Mouse (Mus musculus) mouse trophoblast stem cell (cell line): ENCODE measurements around the gene Guca1a.
"Not testable (repeated sequence)": the region's sequence is repeated elsewhere in the genome, so short reads cannot be mapped to it uniquely, and the experiment has no call there.

Experiments
- in situ Hi-C, 2 experiments: fragments of 300-500 bp; cut with MseI, MboI; formaldehyde crosslinking; loops; 2 replicates in 1 of 2; 3 replicates in 1 of 2; pipeline ENCODE4 v1.15.1; 2025

Guca1a gene

DNA sequence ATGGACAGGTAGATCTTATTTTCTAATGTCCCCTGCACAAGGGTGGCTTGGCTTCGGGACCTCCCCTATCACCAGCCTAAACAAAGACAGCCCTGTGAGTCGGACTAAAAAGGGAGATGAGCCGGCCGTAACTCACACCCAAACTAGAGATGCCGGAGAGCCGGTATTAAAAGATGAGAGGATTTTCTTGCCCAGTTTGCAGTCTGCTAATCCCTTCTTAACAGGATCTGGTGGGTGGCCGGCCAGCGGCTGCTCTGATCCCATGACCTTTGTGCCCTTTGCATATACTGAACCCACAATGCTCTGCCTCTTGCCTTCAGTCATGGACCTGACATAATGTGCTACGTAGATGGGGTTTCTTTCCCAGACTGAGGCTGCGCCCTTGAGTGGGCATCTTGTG, at the start of gene Guca1a:
Gene Guca1a, minus strand, starts transcription at position 134 of the 400 bp plus-strand sequence.
- in situ Hi-C loops: no loop called here

DNA sequence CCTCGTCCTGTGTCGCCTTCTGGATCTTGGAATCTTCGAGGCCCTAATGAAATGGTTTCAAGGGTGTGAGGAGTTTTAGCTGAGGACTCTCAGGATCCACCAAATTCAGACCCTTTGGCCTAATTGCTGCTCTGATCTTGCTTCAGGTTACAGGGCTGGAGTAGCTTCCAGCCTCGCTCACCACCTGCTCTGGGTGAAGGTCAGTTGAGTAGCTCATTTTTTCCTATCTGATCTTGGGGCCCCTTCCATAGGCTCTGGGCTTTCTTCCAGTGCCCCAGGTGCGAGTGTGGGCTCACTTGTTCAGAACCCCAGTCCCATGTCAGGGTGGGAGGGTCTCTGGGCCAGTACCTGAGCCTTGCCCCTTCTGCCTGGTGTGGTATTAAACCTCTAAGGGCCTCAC, 49.0 kb upstream of the Guca1a start:
- in situ Hi-C loops: no loop called here

DNA sequence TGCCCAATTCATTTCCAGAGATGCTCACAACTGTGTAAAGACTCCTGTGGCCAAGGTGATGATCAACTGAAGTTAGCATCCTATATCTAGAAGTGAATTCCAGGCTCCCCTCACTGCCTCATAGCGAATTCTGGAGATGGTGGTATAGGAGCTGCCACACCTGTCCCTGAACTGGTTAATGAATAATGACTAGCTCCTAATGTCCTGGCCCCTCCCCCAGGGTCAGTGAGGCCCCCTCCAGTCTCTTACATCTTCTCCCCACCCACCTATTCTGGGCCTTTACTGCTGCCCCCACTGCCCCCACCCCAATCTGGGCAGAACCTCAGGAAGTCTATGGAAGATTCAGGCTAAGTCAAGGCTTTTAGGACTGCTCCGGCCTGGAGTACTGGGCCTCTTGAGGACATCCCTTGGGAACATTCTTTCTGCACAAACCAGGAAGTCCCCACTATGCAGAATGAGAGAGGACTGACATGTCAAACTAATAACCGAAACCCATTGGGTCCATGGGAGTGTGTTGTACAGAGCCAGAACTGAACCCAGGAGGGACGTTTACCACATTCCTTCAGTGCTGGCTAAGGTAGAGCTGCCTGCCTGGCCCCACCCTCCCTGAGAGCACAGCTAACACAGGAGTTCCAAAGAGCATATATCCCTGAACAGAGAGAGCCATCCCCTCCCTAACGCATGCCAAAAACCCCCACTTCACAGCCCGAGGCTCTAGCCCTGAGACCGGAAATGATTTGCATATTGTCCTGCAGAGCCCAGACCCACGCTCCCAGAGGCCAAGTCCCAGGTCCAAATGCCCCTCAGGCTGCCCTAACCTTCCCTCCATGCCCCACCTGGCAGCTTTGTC, 48.4 kb upstream of the Guca1a start:
- in situ Hi-C loops: no loop called here

DNA sequence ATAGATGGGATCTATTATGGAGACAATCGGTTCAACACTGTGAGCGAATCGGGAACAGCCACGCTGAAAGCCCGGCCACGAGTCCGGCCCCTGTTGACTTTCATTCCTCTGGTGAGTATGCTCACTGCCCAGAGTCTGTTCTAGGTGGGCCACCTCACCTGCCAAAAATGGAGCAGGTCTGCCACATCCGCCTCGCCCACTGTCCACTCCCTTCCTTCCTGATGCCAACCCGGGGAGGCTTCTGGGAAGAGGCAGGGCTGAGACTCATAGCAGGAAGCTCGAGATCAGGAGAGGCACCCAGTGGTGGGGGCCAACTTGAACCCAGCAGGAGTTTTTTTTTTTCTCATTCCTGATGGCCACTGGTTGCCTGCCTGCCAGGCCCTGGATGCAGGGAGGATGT, 46.2 kb upstream of the Guca1a start:
- in situ Hi-C loops: no loop called here

DNA sequence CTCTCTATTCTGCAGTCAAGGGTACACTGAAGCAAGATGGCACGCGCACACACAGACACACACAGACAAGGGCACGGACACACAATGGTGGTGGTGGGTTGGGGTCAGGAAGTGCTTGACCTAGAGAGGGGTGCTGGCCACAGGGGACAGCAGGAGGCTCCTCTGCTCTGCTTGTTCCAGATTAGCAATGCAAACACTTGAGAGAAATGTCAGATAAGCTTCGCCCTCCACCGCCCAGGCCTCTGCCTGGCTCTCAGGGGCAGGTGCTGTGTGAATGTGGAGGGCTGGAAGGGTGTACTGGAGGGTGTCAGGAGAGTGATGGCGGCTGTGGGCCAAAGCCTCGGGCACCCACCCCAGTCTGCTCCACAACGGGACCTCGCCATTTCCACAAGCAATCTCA, 45.6 kb upstream of the Guca1a start:
- in situ Hi-C loops: no loop called here

DNA sequence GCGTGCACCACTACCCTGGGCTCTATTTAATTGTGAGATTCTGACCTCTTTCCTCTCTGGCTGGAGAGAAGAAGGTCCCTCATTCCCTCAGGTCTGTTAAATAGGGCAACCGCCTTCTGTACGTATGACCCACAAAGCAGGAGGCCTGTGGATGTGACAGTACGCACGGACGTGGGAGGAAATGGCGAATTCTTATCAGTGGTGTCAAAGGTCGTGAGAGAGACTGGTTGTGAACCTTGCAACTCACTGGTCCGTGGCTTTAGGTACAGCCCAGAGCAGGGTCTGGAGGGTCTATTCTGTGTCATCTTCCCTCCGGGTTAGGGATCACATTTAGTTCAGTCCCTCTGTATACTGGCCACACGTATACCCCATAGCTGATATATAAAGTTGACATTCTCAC, 45.1 kb upstream of the Guca1a start:
- in situ Hi-C loops: no loop called here

DNA sequence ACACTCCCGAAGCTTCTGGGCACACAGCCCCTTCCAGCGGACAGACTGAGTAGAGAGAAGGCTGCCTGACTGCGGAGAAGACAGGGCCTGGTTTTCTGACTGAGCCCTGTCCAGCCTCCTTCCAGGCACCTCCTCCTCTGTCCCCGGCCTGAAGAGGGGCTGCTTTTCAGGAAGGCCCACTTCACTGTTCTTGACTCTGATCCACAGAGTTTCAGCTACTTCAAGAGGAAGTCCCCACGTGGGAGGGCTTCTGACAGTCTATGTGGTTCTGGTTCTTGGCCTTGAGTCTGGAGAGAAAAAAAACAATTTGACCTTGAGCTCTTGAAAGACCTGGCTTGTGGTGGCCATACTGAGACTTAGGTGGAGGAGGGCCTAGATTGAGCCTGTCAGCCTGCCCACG, 43.7 kb upstream of the Guca1a start:
- in situ Hi-C loops: no loop called here

DNA sequence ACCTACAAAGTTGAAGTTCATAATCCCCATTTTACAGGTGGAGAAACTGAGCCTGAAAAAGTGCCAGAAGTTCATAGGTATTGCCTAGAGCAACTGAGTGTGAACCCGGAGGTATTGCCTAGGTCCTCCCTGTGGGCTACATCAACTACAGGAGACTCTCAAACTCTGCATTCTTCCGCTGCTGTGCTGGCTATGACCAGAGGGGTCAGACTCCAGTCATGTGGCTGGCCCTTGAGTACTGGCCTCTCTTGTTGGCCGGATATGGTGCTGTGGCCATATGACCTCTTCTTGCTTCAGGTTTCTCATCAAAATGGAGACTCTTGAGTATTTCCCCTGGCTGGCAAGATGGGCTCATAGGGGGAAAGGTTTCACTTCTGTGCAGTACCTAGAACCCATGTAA, 41.9 kb upstream of the Guca1a start:
- in situ Hi-C loops: no loop called here

DNA sequence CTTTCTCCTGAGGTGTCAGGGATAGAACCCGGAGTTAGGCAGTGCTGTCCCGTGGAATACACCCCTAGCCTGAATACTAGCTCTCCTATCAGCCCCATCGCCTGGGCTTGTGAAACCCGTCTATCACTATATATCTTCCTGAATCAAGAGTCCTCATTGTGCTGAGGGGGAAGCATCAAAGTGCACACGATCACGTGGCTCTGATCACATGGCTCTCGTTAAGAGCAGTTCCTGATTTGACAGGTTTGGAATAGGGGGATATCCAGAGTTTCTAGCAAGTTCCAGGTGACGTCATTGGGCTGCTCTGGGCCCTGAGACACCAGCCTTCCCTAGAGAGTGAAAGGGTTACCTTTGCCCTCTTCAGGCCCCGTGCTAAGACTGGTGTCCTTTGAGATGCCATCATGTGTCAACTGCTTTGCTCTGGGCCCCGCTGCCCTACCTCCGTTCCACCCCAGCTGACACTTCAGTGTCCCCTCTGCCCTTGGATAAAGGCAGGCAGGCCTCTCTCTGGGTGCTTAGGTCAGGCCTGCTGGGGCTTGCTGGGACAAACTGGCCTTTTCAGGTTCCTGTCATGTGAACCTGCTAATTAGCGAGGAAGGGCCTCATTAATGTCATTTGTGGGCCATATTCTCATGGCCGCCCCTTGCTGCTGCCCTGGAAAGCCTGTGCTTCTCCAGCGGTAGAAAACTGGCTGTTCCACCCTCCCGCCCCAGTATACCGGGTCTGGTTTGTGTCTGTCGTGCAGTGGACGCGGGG, 41.1 kb upstream of the Guca1a start:
- in situ Hi-C loops: no loop called here

DNA sequence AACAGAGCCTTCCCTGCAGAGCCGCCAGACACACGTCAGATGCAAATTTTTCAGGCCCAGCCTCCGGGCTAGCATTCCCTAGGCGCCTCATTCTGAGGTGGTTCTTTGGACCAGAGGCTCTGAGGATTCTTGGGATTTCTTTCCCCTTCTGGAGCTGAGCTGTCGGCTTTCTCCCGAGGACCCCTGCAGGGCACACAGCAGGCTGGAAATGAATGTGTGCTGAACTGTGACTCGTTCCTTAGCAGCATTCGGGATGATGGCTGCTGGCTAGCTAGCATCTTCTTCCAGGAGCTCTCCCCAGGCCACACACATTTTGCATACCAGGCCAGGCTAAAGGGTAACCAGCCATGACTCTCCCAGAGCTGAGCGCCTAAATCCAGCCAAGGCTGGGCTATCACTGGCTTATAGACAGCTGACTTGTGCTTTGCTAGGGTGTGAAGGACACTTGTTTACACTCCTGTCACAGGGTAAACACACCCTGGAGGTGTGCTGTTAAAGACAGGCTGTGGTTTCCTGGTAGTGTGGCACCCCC, 40.0 kb upstream of the Guca1a start:
- in situ Hi-C loops: no loop called here

DNA sequence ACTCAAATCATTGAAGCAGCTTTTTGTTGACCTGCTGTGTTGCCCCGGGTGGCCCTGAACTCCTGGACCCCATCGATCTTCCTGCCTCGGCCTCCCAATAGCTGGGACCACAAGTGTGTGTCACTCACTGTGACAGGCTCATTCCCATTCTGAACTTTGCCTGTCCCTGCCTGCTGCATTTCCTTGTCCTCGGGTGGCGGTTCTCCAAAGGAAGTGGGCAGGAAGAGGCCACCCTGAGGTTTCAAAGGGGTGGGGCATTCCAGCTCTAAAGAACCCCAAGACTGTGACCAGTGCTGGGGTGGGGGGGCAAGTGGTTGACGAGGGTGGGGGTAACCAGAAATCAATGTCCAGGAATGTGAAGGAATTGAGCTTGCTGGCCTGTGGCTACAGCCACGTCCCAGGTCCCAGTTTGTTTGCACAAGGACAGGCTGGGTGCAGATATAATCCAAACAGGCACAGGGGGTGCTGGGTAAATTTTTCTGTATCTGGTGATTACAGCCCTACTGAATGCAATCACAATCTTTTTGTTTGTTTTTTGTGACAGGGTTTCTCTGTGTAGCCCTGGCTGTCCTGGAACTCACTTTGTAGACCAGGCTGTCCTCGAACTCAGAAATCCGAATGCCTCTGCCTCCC, 39.1 kb upstream of the Guca1a start:
- in situ Hi-C loops: no loop called here

DNA sequence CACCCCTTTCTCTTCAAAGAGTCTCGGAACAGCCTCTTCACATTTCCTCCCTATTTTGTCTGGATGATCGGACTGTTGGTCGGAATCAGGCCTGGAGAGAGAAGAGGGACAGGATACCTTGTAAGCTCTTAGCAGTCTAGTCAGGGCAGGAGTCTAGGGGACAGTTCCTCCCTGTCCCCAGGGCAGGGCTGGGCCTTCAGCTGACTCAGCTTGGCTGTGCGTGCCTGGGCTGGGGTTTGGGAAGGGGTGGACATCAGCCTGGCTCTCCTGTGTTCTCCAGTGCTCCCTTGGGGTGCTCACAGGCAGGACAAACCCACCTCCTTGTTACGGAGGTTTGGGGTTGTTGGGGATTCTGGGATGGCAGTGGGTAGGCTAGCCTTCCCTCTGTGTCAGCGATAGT, 38.2 kb upstream of the Guca1a start:
- in situ Hi-C loops: no loop called here

DNA sequence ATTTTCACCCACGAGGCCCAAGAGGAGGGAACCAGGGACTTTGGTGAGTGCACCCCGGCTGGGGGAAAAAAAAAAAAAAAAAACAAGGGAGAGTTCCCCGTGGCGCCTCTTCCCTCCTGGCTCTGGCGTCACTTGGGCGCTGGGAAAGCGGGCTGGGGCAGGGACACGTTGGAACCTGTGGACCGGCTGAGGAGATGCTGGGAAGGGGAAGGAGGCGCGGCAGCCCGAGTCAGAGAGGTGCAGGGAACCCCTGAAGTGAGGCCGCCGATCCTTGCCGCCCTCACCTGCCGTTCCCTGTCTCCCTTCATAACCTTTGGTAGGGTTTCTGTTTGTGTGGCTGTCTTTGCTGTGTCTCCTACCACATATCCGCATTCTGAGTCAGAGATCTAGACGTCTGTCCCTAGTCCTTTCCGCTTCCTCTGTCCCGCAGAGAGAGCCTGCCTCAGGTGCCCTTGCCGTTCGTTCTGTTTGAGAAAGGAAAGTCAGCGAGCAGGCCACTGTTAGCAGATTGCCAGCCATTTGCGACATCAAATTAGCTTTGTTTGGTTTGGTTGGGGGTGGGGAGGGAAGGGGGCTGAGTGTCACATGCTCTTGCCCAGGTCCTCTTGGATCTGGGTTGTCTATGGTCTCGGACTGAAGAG, 36.6 kb upstream of the Guca1a start, which contains the start of gene 1700001C19Rik:
Gene 1700001C19Rik, minus strand, starts transcription at position 470 of the 641 bp plus-strand sequence.
- in situ Hi-C loops: no loop called here

DNA sequence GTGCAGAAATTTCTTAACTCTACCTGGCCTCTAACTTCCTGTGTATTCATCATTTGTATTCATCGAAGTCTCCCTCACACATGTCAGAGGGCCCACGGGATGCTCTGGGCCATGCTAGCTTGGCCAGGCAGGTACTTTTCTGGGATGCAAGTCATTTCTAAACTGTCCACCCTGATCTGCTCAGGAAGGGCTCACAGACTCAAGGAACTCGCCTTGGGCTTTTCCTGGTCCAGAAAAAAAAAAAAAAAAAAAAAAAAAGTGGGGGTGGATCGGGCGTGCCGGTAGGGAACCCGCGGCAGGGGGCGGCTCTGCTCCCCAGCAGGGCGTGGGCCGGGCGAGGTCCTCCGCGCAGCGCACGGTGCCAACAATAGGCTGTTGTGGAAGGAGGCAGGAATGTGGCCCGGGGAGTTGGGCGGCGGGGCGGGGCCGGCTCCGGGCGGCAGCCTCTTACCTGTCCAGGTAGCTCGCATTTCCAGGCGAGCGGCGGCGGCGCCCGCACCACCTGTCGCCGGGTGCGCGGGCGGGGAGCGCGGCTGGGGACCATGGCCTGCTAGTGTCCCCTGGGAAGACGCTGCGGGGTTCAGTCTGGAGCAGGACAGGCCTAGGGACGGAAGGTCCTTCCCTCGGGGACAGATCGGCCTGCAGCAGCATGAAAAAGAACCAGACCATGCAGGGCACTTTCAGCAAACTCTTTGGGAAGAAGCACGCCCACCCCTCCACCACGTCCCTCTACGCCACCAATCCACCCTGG, 35.9 kb upstream of the Guca1a start, which contains the start of gene AI661453:
Gene AI661453, plus strand, starts transcription at position 460 of the 751 bp plus-strand sequence.
- in situ Hi-C loops: no loop called here

DNA sequence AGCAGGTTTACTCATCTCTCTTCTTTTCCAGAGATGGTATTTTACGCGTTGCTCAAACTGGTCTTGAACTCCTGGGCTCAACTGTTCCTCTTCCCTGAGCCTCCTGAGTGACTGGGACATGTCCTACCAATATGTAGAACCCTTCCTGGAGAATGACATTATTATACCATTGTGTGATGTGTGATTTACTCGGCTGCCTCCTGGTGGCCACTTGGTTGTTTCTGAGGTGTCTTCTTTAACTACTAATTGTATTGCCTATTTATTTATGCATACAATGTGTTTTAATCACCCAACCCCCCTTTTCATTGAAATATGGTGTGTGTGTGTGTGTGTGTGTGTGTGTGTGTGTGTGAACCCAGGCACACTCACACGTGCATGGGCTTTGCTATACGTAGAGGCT, 30.4 kb upstream of the Guca1a start:
- in situ Hi-C loops: no loop called here

DNA sequence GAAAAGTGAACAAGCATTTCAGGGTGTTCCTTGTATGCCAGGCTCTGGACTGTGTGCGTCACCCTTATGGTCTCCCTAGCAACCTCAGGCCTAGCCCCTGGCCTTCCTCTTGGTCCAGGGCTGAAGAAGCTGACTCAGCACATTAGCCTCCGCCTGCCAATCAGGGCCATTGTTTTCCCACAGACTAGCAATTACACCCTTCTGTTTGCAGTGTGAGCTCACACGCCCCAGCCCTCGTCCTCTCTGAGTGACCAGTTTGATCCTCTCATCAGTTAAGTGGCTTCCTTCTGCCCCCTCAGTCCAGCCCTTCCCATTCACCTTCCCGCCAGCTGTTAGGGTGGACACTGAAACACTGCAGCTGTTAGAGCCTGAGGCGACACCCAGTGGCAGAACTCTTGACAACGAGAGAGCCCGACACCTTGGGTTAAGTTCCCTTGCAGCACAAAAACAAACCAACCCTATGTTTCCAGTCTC, 28.5 kb upstream of the Guca1a start:
- in situ Hi-C loops: no loop called here

DNA sequence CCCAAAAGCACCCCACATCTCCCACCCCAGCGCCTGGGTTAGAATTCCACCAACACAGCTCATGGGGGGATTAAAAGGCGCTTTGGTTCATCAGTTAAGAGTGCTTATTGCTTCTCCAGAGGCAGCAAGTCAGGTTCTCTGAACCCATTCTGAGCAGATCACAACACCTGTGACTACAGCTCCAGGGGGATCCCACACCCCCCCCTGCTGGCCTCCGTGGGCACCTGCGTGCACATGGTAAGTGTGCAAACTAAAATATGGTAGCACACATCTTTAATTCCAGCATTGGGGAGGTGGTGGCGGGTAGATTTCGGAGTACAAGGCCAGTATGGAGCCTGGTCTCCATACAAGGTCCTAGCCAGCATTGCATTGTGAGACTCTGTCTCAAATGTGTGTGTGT, 26.9 kb upstream of the Guca1a start:
- in situ Hi-C loops: no loop called here

DNA sequence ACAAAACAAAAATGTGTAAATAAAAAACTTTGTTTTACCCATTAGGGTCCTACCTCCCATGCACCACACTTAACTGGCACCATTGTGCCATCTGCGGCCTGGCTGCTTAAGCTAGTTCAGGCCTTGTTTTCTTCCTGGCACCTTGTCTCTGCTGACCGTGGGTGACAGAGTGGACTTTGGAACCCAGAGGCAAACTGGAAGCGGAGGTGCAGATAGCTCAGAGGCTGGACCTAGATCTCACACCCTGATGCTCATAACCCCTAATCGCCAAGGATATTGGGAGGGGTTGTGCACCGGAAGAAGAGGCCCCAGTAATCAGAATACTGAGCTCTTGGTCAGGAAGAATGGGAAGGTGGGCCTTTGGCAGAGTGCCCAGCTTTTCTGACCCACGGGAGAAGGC, 23.8 kb upstream of the Guca1a start:
- in situ Hi-C loops: no loop called here

DNA sequence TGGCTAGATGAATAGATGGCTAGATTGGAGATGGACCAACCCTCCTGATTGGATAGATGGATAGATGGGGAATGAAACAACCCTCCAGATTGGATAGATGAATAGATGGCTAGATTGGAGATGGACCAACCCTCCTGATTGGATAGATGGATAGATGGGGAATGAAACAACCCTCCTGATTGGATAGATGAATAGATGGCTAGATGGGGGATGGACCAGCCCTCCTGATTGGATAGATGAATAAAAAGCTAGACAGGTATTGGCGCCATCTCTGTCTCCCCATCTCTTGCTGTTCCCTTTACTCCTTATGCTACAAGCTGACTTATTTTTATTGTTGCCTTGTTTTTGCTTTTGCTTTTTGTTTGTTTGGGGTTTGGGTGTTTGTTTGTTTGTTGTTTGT, 22.2 kb upstream of the Guca1a start:
- in situ Hi-C loops: not testable (repeated sequence)

DNA sequence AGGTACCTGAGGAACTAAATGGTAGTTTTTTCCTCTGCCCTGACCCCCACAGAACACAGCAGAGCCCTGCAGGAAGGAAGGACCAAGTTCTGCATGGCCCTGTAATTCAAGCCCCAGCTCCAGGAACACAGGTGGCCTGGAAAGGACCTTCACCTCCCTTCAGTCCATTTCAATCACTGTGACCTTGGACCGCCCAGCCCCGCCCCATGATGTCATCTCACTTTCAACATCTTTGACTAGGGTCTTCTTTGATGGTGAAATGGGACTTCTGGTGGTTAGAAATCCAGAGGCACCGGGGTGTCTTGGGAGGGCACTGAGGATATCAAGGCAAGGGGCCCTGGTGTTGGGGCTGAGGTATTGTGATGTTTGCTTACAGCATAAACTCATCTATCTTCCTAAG, 21.2 kb upstream of the Guca1a start:
- in situ Hi-C loops: no loop called here

DNA sequence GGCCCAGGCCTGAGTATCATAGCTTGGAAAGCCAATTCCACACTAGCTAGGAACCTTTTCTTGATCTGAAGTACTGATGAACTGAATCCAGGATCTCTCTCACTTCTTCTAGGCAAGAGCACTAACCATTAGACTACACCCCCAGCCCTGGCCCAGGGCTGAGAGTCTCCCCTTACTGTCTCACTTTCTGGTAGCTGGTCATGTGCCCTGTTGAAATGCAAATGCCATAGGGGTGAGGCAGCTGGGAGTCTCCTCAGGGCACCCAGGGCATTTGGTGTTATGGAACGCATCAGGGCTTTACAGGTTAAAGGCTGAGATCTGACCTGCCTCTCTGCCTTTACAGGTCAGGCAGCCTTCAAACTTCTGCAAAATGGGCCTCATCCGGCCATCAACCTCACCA, 19.8 kb upstream of the Guca1a start:
- in situ Hi-C loops: no loop called here
